Mouse (Mus musculus): Measurements from ENCODE around the gene Aldh18a1.

DNA sequence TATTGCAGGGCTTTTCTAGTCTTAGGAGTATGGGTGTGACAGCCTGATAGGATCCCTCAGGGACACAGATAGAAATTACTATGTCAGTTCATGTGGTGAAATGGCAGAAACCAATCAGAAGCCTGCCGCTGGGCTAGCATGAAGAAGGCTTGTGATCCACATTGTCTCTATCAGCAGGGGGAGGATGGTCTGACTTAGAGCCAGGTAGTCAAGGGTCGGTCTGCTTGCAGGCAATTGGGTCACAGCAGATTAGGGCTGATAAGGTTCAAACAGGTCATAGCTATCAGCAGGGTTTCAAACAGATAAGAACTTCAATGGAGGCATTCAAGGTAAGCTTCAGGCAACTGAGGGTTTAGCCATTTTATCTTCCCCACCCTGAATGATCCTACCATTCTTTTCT, 7.4 kb downstream of the Aldh18a1 start:
- no peak for TF ChIP-seq CTCF (conservative IDR thresholded peaks at IDR 0.05; ENCODE audit: low read length)
- TF ChIP-seq NANOG (IDR thresholded peaks at IDR 0.05; ENCODE audit: borderline replicate concordance, low read length) = no peak

Measured in E14TG2a.4 (cell line).